Mouse (Mus musculus) cerebellum, adult 9-11 months (tissue): ENCODE data around the gene Bad.
A peak's percentile ranks its signal among the peaks of the same experiment; 100 is the strongest.

Experiments
- DNase-seq: peaks from one replicate; pipeline ENCODE4 v3.0.0; 2022

The Bad gene

DNA sequence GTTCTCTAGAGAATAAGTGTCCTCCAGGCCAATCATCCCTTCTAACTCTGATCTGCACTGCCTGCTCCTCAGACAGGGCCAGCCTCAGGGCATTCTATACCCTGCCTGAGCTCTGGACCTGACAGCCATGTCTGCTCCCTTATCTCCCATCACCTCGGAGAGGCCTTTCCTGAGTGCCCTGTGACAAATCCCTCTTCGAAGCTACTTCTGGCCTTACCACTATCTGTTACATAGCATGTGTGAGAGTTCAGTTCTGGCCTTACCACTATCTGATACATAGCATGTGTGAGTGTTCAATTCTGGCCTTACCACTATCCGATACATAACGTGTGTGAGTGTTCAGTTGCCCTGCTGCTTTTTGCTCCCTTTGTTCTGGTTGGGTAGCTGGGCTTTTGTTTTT, 26.4 kb upstream of the Bad start:
- no peak for DNase-seq

DNA sequence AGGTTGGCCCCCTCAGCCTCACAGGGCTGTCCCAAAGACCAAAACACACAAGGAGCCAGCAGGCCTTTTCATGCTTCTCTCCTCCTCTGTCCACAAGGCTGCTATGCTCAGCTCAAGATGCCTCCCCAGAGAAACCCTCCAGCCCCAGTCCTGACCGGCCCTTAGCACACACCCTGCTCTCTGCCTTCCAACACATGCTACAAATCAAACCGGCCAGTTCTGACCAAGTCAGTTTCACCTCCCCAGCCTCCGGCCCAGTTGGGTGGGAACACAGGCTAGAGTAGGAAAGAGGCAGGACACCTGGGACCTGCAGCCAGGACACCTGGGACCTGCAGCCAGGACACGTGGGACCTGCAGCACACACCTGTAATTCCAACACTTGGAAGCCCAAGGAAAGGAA, 25.2 kb upstream of the Bad start:
- DNase-seq, result no peak

DNA sequence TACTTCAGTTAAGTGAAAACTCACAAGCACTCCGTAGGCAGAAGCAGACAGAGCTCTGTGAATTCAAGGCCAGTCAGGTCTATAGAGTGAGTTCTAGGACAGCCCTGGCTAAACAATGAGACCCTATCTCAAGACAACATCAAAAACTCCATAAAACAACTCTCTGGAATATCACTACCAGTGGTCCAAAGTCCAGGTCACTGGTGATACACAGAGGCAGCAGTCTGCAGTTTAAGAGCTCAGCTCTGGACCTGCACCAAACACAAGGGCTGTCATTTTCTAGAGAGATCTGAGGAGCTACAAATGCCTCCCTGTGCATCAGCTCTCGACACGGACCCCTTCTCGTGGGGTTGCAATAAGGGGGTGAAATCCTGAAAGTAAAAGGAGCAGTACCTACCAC, 23.3 kb upstream of the Bad start:
- DNase-seq, result peak; percentile 20

DNA sequence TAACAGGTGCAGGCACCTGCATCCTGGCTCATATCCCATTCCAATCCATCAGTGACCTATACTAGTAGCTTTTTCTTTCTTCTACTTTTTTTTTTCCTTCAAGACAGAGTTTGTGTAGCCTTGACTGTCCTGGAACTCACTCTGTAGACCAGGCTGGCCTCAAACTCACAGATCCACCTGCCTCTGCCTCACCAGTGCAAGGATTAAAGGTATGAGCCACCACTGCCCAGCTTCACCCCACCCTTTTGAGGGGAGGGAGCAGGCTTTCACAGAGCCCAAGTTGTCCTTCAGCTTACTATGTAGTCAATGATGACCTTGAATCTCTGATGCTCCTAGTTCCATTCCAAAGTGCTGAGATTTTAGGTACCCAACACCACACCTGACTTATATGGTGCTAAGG, 22.2 kb upstream of the Bad start:
- DNase-seq, result peak; percentile 48

DNA sequence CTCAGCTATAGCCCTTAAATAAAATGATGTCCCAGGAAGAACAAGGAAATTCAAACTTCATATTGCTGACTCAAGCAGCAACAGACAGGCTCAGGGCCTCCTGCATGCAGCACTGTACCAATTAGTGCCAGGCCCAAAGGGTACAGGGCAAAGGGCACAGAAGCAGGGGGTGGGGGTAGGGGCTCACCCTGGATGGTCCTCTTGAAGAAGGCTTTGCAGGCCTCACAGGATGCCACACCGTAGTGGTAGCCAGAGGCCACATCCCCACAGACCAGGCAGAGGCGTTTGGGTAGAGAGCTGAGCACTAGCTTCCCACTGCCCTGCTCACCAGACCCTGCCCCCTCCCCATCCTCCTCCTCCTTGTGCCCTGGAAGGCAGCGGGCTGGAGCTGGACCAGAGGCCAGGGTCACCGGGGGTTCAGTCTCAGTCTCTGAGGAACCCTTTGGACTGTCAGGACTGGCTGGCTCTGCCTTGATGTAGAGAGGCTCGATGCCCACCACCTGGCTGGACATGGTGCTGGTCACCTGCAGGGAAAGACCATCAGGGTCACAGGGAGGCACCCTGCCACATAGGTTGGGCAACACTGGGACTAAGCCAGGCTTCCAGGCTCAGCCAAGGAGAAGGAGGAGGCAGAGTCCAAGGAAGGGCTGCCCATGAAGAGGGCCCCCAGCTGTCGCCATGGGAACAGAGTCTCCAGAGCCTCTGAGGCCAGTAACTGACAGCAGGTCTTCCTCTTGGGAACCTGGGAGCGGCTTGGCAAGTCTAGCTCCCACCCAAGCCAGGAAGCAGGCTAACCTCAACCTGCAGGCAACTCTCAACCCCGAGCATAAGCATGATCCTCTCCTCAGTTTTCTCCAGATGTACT, 21.6 kb upstream of the Bad start:
- DNase-seq, result peak; percentile 85

DNA sequence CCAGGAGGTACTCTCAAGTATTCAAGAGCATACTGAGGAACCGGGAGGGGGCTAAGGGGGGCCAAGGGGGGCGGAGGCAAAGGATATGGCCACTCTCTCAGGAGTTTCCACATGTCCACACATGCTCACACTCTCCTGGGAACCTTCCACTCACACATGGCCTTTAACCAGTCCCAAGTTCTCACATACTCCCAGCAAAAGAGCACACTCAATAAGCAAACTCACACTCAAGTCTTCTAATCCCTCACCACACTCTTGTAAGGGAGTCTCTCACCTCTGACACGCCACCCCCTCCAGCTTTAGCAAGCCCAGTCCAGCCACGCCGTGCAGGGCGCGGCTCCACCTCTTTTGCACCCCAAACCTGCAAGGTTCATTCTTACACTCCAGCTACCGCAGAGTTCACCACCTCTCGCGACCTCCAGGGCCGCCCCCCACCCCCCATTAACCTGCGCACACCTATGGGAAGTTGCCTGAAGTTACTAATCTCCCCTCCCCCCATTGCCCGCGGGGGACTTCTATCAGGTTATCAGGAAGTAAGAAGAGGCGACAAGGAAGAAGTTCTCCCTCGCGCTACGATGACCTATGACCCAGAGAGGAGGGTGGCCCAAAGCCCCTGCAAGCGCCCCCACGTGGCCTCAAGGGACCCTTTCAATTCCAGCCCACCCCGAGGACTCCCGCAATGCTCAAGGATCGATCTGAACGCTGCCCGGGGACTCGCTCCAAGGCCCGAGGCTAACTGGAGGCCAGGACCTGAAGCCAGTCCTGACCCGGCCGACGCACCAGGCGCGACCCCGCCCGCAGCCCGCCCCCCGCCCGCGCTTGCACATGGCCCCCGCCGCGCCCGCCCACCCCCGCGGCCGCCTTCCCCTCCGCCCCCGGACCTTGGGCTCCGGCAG, 20.7 kb upstream of the Bad start:
- DNase-seq, result peak; percentile 88

DNA sequence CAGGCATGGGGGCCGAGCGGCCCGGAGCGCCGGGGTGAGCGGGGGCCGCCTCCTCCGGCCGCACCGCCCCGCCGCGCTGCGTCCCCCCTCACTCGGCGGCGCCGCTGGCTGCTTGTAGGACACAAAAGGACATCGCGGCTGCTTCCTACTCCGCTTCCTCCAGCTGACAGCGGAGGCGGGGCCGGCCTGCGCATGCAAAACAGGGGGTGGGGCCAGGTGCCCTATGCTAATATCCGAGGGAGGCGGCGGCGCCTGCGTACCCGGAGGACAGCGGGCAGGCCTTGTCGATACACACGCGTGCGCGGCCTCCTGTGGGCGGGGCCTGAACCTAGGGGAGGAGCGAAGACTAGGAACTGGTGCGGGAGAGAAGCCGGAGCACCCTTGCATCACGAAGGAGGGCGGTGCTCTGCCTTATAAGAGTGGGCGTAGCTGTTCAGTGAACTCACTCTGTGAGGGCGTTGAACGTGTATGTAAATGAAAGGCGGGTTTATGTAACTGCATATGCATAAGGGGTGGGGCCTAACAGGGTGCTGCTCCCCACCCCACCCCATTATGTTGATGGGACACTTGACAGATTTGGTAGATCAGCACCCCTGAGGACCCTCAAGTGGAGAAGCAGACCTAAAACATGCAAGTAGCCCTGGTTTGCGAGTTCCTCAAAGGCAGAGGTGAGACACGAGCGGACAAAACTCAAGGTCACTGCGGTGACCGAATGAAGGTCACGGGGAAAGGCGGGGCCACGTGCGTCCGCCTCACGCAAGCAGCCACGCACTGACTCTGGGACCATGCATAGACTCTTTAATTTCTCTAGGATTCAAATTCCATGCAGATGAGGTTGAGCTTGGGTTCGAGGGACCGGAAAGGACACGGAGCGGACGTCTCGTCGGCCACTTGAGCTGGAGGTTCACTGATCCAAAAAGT, 19.8 kb upstream of the Bad start, which contains the start of gene Esrra:
Gene Esrra, minus strand, starts transcription at position 167 of the 921 bp plus-strand sequence.
- peak; percentile 100 for DNase-seq

DNA sequence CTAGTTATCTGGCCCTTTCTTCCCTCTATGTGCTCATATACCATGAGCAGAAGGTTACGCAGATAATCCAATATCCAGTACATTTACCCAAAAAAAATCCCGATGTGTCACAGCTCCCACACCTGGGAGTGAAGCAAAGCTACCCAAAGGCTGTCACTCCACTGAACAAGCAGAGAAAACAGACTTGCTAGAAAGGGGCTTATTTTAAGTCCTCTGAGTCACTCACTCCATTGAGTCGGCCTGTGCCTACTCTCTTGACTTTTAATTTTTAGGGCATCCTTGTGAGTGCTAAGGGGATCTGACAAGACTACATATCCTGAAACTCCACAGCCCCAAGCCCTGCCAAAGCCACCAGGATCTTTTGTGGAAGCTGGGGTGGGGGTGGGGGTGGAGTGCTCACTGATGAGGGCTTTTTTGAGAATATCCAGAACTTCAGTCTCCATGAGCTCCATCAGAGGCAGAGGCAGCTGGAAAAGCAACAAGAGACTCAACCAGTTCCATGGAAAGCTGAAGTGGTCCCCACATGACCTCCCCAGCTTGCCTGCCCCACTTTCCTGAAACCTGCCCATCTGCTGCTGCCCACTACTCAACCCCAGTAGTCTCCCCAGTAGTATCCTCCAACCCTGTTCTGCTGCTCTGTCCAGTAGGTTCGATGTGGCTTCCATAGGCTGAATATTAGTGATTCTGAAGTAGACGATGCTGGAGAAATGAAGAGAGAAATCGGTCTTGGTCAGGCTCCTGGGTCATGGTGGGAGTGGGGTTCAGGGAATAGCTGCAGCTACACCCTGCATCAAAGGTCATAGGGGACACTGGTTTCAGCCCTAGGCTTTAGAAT, 18.5 kb upstream of the Bad start:
- DNase-seq, result peak; percentile 57

DNA sequence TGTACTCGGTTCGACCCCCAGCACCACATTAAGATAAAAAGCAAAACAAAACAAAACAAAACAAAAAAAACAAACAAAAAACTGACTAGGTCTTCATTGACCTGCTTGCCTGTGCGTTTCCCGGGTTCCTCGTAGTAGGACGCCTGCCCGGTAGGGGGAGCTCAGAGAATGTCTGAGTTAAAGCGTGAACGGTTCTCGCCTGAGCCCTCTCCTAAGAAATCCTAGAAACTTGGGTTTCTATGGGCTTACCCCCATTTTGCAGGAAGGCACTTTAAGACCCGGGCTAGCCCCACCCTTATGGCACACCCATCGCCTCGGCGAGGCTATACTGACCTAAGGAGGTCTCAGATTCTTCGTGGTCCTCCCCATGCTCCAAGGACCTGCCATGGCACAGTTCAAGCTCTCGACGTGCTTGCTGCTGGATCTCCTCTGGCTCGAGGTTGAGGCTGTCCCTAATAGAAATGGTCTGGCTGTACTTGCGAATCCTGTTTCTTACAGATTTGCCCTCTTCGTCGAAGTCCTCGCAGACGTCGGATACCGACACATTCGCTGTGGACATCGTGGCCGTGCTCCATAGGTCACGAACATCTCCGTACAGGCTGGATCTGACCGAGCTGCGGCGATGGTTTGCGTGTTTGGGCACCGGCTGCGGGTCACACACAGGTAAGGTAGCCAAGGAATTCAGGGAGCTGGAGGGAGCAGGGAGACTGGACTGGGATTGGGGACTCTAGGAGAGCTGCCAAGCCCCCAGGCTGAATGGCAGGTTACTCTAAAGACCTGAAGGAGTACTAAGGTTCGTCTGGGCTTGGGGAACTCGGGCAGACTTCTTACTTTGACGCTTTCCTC, 17.0 kb upstream of the Bad start:
- peak; percentile 87 for DNase-seq

DNA sequence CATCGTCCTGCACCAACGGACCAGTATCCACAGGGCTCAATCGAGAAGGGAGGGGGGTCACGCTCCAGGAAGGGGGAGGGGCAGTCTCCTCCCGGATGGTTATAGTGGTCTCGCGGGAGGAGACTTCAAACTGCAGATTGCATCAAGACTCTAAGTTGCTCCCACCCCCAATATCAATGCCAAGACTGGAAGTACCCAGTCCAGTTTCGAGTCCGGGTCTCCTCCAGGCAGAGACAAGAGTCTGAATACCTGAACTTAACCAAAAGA, 16.4 kb upstream of the Bad start, which contains the start of gene Catsperz:
Gene Catsperz, minus strand, starts transcription at position 74 of the 267 bp plus-strand sequence.
- no peak for DNase-seq

DNA sequence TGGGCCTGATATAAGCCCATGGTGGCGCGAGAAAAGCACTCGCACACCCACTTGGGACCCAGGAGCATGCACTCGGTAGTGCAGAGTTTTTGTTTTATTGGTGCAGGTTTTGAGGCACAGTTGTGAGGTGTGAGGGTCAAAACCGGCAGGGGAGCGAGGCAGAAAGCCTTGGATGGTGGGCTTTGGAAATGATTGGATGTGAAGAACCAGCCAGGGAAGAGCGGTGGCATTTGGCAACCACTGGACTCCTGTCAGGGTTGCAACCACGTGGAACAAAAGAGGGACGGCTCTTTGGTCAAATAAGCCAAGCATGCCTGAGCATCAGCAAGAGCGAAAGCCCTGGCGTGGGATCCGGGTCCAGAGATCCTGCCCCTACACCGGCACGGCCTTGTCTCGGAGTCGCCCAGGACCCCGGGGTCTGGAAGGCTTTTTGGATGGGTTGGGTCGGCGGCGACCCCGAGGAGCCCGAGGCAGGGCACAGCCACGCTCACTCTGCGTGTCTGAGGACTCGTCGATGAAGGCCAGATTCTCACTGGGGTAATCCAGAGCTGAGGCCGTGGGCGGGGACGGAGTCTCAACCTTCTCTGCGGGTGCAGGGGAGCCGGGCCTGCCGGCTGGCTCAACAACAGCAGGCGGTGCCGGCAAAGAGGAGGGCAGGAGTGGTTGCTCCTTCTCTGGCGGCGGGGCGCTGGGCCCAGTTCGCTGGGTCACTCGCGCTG, 15.9 kb upstream of the Bad start:
- DNase-seq, result peak; percentile 60

DNA sequence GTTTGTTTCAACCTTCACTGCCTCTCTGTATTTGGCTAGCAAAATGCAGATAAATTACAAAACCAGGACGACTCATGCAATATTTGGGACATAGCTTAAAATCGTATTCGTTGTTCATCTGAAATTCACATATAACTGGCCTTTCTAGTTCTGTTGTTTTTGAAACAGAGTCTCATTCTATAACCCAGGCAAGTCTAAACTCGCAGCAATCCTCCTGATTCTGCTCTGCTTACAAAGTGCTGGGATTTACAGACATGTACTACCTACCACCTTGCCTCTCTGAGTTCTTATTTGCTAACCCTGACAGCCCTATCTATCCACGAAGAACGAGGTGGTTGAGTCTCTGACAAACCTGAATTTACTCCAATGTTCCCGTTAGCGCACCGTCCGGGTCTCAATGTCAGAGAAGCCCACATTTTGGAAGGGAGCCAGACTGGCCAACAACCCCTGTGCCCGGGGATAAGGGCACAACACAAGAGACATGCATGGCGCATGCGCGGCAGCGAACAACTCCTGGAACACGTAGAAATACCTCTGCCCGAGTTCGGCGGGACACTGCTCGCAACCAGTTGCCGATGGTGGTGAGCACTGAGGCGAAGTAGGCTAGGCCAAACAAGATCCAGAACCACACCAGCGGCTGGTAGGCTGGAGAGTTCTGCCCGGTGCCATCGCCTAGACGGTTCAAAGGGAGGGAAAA, 15.0 kb upstream of the Bad start:
- DNase-seq, result peak; percentile 64

DNA sequence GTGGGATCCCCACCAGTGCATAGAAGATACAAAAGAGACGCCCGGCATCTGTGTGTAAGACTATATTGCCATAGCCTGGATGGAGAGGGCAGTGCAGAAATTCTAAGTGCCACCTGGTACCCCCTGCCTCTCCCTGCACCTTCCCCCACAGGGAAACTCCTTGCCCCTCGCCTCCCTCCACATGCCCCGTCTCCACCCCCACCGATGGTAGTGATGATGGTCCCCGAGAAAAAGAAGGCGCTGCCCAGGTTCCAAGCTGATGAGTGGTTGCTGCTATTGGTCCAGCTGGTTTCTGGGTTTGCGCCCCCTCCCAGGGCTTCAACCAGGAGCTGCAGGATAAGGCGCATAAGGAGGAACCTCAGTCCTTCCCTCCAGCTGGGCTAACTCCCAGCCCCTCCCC, 13.6 kb upstream of the Bad start:
- peak; percentile 43 for DNase-seq

DNA sequence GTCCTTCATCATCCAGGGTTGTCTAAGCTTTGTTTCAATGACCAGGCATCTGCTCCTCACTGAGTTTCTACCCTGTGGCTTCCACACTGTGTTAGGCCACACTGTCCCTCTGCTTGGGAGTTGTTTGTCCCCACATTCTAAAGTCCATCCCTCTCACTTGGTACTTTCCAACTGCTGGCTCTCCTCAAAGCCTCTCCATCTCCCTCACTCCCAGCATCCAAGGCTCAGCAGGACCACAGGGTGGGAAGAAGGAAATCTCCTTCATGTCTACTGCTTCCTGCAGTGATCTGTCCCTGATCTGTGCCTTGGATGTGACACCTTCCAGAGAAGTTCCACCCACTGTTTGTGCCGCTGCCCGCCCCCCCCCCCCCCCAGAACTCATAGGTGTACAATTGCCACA, 10.7 kb upstream of the Bad start:
- peak; percentile 67 for DNase-seq

DNA sequence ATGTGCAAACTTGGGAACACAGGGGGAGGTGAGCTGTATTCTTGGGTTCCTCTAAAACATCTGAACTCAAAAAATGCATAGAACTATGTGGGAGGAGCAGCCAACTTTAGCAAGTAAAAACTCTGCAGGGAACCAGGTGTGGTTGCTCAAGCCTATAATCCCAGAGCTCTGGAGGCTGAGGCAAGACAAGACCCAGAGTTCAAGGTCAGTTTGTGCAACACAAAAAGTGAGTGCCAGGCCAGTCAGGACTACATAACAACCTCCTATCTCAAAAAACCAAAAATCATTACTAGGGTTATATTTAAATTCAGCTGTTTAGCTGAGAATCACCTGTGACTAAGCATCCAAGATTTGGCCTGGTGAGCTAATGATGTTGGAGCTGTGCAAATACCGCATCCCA, 9.6 kb upstream of the Bad start:
- no peak for DNase-seq

DNA sequence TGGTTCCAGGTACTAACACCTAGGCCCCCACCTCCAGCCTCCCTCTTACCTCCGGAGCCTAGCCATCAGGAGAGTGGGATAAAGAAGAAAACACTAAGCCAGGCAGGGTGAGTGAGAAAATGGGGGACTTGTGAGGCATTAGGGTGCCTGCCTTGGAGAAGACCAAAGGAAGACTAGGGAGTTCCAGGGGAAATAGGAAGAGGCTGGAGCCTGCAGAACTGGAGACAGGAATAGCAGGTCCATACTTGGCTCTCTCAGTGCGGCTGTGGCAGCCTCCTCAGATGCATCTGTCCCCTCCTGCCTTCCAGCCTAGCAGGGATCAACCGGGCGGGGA, 8.6 kb upstream of the Bad start:
- DNase-seq, result no peak

DNA sequence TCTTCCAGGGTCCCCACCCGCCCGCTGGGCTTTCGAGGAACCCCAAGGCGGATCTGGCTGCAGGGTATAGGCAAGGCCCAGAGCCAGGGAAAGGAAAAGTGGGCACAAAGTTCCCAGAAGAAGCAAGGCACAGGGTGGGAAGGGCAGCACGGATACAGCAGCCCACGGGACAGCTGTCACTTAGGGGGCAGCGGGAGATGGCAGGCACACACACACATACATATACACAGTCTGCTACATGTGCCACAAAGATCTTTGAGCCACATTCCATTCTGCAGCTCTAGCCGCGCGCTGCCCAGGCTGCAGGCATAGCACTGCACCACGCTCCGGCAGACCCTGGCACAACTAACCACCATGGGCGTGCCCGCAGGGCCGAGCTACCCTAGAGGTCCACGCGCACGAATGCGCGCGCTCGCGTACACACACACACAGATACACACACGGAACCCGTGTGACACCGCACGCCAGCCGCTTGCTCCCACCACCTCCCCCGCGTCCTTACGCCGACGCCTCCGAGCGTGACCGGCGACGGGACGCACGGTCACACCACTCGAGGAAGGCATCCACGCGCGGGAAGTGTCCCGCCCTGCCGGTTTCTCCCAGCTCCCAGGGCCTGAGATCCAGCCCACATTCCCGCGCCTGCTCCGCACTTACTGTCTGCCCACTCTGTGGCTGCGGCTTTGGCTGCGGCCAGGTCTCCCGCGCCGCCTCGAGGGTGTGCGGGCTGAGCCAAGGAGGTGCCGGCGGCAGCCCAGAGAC, 8.0 kb upstream of the Bad start:
- peak; percentile 82 for DNase-seq

DNA sequence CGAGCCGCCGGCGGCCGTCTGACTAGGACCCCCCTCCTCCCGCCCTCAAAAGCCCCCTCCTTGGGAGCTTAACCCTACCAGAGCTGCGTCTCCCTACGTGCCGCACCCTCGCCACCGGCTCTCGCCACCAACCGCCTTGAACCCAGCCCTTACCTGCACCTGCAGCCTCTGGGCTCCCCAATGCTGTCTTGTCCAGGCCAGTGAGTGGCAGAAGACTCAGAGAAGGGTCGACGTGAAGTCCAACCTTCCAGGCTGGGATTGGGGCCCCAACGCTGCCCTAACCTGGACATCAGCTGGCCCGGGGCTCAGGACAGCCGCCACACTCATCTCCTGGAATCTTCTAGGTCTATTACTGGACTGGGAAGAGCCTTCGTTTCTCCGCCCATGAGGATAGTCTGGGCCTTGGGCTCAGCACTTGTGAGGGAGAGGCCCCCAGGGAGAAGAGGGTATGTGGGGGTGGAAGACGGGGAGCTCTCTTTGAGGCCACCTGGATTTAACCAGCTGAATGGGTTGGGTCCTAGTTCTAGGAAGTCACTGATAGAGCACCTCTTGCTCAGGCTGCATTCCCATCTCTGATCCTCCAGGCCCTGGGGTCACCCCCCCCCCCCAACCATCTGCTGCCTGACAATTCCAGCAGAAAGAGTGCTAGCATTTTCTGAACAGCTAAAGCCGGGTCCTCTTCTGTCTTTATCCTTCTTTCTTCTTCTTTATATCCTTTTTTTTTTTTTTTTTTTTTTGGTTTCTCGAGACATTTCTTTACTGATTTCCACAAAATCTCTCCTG, 7.3 kb upstream of the Bad start, which contains the start of gene Kcnk4:
Gene Kcnk4, minus strand, starts transcription at position 321 of the 783 bp plus-strand sequence.
- peak; percentile 62 for DNase-seq
